Mouse (Mus musculus): ENCODE data around the gene Plxdc2. TPM values are rescaled to one million over a fixed set of nuclear protein-coding genes. Genes with fewer than 3 reads are reported as not detected.
A peak's percentile ranks its signal among the peaks of the same experiment; 100 is the strongest.

The Plxdc2 gene
- total RNA-seq, 2 experiments from 2014 or later, result 24.3 to 26.4 TPM

- intact Hi-C loops (cut with DNase I), result no loop called here
- no peak for DNase-seq
Observed at GRCm38 (mm10) chr2:16398896-16399295, 42.8 kb downstream of the Plxdc2 start.

- DNase-seq, result no peak
- intact Hi-C loops (cut with DNase I), result no loop called here
Observed at GRCm38 (mm10) chr2:16406508-16406907, 50.4 kb downstream of the Plxdc2 start.

GRCm38 (mm10) chr2:16414340-16414976 is 58.4 kb downstream of the Plxdc2 start:
- no peak for DNase-seq
- intact Hi-C loops (cut with DNase I), result no loop called here

GRCm38 (mm10) chr2:16439030-16439429 is 82.9 kb downstream of the Plxdc2 start:
- intact Hi-C loops (cut with DNase I), result no loop called here
- no peak for DNase-seq

- no peak for DNase-seq
- intact Hi-C loops (cut with DNase I), result no loop called here
Observed at GRCm38 (mm10) chr2:16442643-16443042, 86.5 kb downstream of the Plxdc2 start.

- intact Hi-C loops (cut with DNase I), result no loop called here
- no peak for DNase-seq
Observed at GRCm38 (mm10) chr2:16447936-16448335, 91.8 kb downstream of the Plxdc2 start.

- intact Hi-C loops (cut with DNase I), result no loop called here
- DNase-seq, result peak; percentile 57 to 67
Observed at GRCm38 (mm10) chr2:16450838-16451665, 94.9 kb downstream of the Plxdc2 start.

GRCm38 (mm10) chr2:16451666-16452009 is 95.5 kb downstream of the Plxdc2 start:
- intact Hi-C loops (cut with DNase I), result no loop called here
- no peak for DNase-seq

- intact Hi-C loops (cut with DNase I), result no loop called here
Observed at GRCm38 (mm10) chr2:16452080-16452479, 96.0 kb downstream of the Plxdc2 start.

GRCm38 (mm10) chr2:16456264-16456780 is 100.2 kb downstream of the Plxdc2 start:
- intact Hi-C loops (cut with DNase I), result no loop called here
- DNase-seq, result no peak

More at GRCm38 (mm10) chr2:16452080-16452479, 96.0 kb downstream of the Plxdc2 start:
- DNase-seq, result no peak

- intact Hi-C loops (cut with DNase I), result no loop called here
Observed at GRCm38 (mm10) chr2:16459490-16459889, 103.4 kb downstream of the Plxdc2 start.

GRCm38 (mm10) chr2:16470099-16470498 is 114.0 kb downstream of the Plxdc2 start:
- DNase-seq, result no peak
- intact Hi-C loops (cut with DNase I), result no loop called here

More at GRCm38 (mm10) chr2:16459490-16459889, 103.4 kb downstream of the Plxdc2 start:
- DNase-seq, result no peak

- intact Hi-C loops (cut with DNase I), result no loop called here
- DNase-seq, result no peak
Observed at GRCm38 (mm10) chr2:16483943-16484342, 127.8 kb downstream of the Plxdc2 start.

GRCm38 (mm10) chr2:16485970-16486369 is 129.9 kb downstream of the Plxdc2 start:
- intact Hi-C loops (cut with DNase I), result no loop called here

GRCm38 (mm10) chr2:16491242-16491641 is 135.1 kb downstream of the Plxdc2 start:
- DNase-seq, result no peak
- intact Hi-C loops (cut with DNase I), result no loop called here

More at GRCm38 (mm10) chr2:16485970-16486369, 129.9 kb downstream of the Plxdc2 start:
- DNase-seq, result no peak

- intact Hi-C loops (cut with DNase I), result no loop called here
- DNase-seq, result no peak
Observed at GRCm38 (mm10) chr2:16502843-16503242, 146.7 kb downstream of the Plxdc2 start.

- intact Hi-C loops (cut with DNase I), result no loop called here
Observed at GRCm38 (mm10) chr2:16507540-16508230, 151.6 kb downstream of the Plxdc2 start.

GRCm38 (mm10) chr2:16518148-16518547 is 162.0 kb downstream of the Plxdc2 start:
- no peak for DNase-seq
- intact Hi-C loops (cut with DNase I), result no loop called here

More at GRCm38 (mm10) chr2:16507540-16508230, 151.6 kb downstream of the Plxdc2 start:
- no peak for DNase-seq

GRCm38 (mm10) chr2:16523427-16523826 is 167.3 kb downstream of the Plxdc2 start:
- intact Hi-C loops (cut with DNase I), result no loop called here
- DNase-seq, result peak in 1 of 2 experiments; percentile 11

GRCm38 (mm10) chr2:16532244-16532643 is 176.1 kb downstream of the Plxdc2 start:
- no peak for DNase-seq
- intact Hi-C loops (cut with DNase I), result no loop called here

- intact Hi-C loops (cut with DNase I), result no loop called here
- DNase-seq, result no peak
Observed at GRCm38 (mm10) chr2:16534566-16534965, 178.5 kb downstream of the Plxdc2 start.
